Mouse (Mus musculus) C2C12 (cell line): ENCODE measurements at regions not wholly inside any gene's neighbourhood (a gene's known extent, or its start where the extent isn't known, plus 50 kb on each side); places are given as distances from the start of the nearest gene placed in this dataset.

ENCODE experiments used
- CTCF ChIP-seq: IDR thresholded peaks from one replicate; pipeline ENCODE4 v1.5.1; 2011; ENCODE audit not compliant: control insufficient read depth, insufficient read depth, insufficient read length
- FOSL1 ChIP-seq: IDR thresholded peaks from one replicate; pipeline ENCODE4 v1.8.0; 2011; ENCODE audit warnings: mild to moderate bottlenecking, low read length; ENCODE audit not compliant: poor library complexity, insufficient read depth, severe bottlenecking
- MAX ChIP-seq: IDR thresholded peaks from one replicate; pipeline ENCODE4 v1.6.1; 2011; ENCODE audit warnings: mild to moderate bottlenecking, control low read depth
- MYOD1 ChIP-seq: IDR thresholded peaks from one replicate; pipeline ENCODE4 v1.6.1; 2011; ENCODE audit warnings: low read depth; ENCODE audit not compliant: control insufficient read depth, insufficient read length
- MYOG ChIP-seq: IDR thresholded peaks from one replicate; pipeline ENCODE4 v1.6.1; 2011; ENCODE audit not compliant: control insufficient read depth, insufficient read length; ENCODE audit errors: extremely low read depth
- USF1 ChIP-seq: IDR thresholded peaks from one replicate; pipeline ENCODE4 v1.6.1; 2011; ENCODE audit warnings: low read depth, mild to moderate bottlenecking, control low read depth, moderate library complexity

GRCm38 (mm10) chr15:55999605-56000004, 1477.8 kb downstream of the Slc22a22 start:
- no peak for TF ChIP-seq CTCF
- TF ChIP-seq MYOG, result no peak
- no peak for TF ChIP-seq MAX
- no peak for TF ChIP-seq MYOD1
- no peak for TF ChIP-seq USF1
- TF ChIP-seq FOSL1, result no peak
